Comparison of ENCODE assay signal across 8 mouse cellular contexts in the genomic region with DNA sequence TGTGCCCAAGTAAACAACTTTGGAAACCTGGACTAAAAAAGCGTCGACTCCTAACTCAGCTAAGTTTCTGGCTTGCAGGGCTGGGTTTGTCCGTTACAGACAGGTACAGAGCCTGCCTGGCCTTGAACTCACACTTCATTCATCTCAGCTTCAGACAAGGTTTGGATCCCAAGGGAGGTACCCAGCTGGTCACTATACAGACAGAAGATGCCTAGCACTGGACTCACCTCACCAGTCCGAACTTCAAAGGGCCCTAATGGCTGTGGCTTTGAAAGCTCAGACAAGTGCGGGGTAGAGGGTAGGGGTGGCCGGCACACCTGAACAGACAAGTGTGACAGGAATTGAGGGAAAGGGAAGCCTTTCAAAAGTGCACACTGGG. TPM values are rescaled to one million over a fixed set of nuclear protein-coding genes. Genes with fewer than 3 reads are reported as not detected.
DNase-seq lines count a peak whose midpoint lies in the region; ATAC-seq lines count a peak whose summit lies in the region.

No protein-coding gene starts in this region.

- peak overlapping the region; percentile 70 for H3K4me2 ChIP-seq in kidney, embryonic 14.5 days (replicated peaks; ENCODE audit: low read depth, low read length)
- peak overlapping the region; percentile 71 for H3K4me2 ChIP-seq in hindbrain, embryonic 12.5 days (replicated peaks)
- H3K4me2 ChIP-seq in midbrain, embryonic 14.5 days (ENCODE audit: low read length), result peak overlapping the region; percentile 81

- H3K4me1 ChIP-seq in kidney, embryonic 14.5 days (ENCODE audit: control insufficient read depth, insufficient read depth, low read length), result peaks cover 34% of the 10 kb centered on the region
- peaks cover 5% of the 10 kb centered on the region; the same call in 1 of the 2 replicates for H3K4me1 ChIP-seq in brown adipose tissue, adult 24 weeks (ENCODE audit: control insufficient read depth, insufficient read depth, insufficient read length, low read length)
- H3K4me1 ChIP-seq in hindbrain, embryonic 12.5 days, result peaks cover 32% of the 10 kb centered on the region
- peaks cover 11% of the 10 kb centered on the region for H3K4me1 ChIP-seq in midbrain, embryonic 14.5 days (ENCODE audit: control insufficient read depth, insufficient read depth, low read length)

- no peak for DNase-seq in kidney, adult 18-20 months
- no peak for DNase-seq in midbrain, embryonic 14.5 days
- DNase-seq in adipocyte (ENCODE audit: low spot score), result no peak
- no peak for DNase-seq in natural killer cell, adult 2 months (ENCODE audit: low spot score in 2 of 2)
- no peak for DNase-seq in urinary bladder, postnatal 4 days (ENCODE audit: low spot score in 2 of 2)

- H3K27me3 ChIP-seq in kidney, embryonic 14.5 days (ENCODE audit: control insufficient read depth, insufficient read depth, low read length), result no peaks in the 10 kb centered on the region
- no peaks in the 10 kb centered on the region for H3K27me3 ChIP-seq in hindbrain, embryonic 12.5 days
- no peaks in the 10 kb centered on the region for H3K27me3 ChIP-seq in midbrain, embryonic 14.5 days (ENCODE audit: control insufficient read depth, insufficient read depth, low read length)

- no peaks in the 10 kb centered on the region for H3K9me3 ChIP-seq in kidney, embryonic 14.5 days (ENCODE audit: control insufficient read depth, low read length)
- H3K9me3 ChIP-seq in hindbrain, embryonic 12.5 days (replicated peaks), result no peaks in the 10 kb centered on the region
- H3K9me3 ChIP-seq in midbrain, embryonic 14.5 days (ENCODE audit: control insufficient read depth, low read length), result no peaks in the 10 kb centered on the region

- ATAC-seq in kidney, embryonic 14.5 days (ENCODE audit: low FRiP score, low TSS enrichment), result 0 out of 2 replicates have a peak, but pooled peaks have one; percentile 5
- ATAC-seq in hindbrain, embryonic 12.5 days (ENCODE audit: low FRiP score), result peak; percentile 53
- no peak for ATAC-seq in midbrain, embryonic 14.5 days (ENCODE audit: low FRiP score, low TSS enrichment)

- peak overlapping the region; percentile 87 for H3K27ac ChIP-seq in kidney, embryonic 14.5 days (ENCODE audit: low read depth, low read length)
- H3K27ac ChIP-seq in brown adipose tissue, adult 24 weeks (replicated peaks; ENCODE audit: low read depth, low read length), result 0 out of 2 replicates have a peak overlapping the region, but pooled peaks have one; percentile 0
- H3K27ac ChIP-seq in hindbrain, embryonic 12.5 days, result no peak overlapping the region
- 0 out of 2 replicates have a peak overlapping the region, but pooled peaks have one; percentile 79 for H3K27ac ChIP-seq in midbrain, embryonic 14.5 days (replicated peaks; ENCODE audit: low read depth, low read length)

- 26% methylated on average over 6 of the region's 6 CpGs for WGBS in kidney, embryonic 14.5 days
- 35% methylated on average over 6 of the region's 6 CpGs for WGBS in hindbrain, embryonic 12.5 days
- WGBS in midbrain, embryonic 14.5 days, result 33% methylated on average over 6 of the region's 6 CpGs

- peak overlapping the region; percentile 93; the same call in 1 of the 2 replicates for H3K9ac ChIP-seq in kidney, embryonic 14.5 days (ENCODE audit: low read depth, low read length)
- peak overlapping the region; percentile 91 for H3K9ac ChIP-seq in hindbrain, embryonic 12.5 days
- peak overlapping the region; percentile 94; the same call in 1 of the 2 replicates for H3K9ac ChIP-seq in midbrain, embryonic 14.5 days (replicated peaks; ENCODE audit: low read length)

- H3K36me3 ChIP-seq in kidney, embryonic 14.5 days (ENCODE audit: control insufficient read depth, insufficient read depth, low read length), result peaks cover 47% of the 10 kb centered on the region
- H3K36me3 ChIP-seq in hindbrain, embryonic 12.5 days, result peaks cover 29% of the 10 kb centered on the region
- peaks cover 38% of the 10 kb centered on the region for H3K36me3 ChIP-seq in midbrain, embryonic 14.5 days (ENCODE audit: control insufficient read depth, insufficient read depth, low read length)

- H3K4me3 ChIP-seq in kidney, embryonic 14.5 days (ENCODE audit: low read length), result peak overlapping the region; percentile 87
- H3K4me3 ChIP-seq in brown adipose tissue, adult 24 weeks (ENCODE audit: insufficient read depth, low read depth, low read length), result peak overlapping the region; percentile 99
- H3K4me3 ChIP-seq in hindbrain, embryonic 12.5 days, result peak overlapping the region; percentile 67
- peak overlapping the region; percentile 71 for H3K4me3 ChIP-seq in midbrain, embryonic 14.5 days (replicated peaks; ENCODE audit: low read depth, low read length)

RNA-seq across cellular contexts. Expression of gene Thap3, which starts 0.3 kb away (rescaled TPM):
- 29.2 and 35.8 TPM in 2 replicates for polyA plus RNA-seq in kidney, embryonic 14.5 days (2014; fragmentation: Nextera tagmentation; extraction: Ambion mirVana)
- 6.4 and 8.2 TPM in 2 replicates for polyA plus RNA-seq in brown adipose tissue, adult 24 weeks (2012; ENCODE audit: insufficient read depth, insufficient read length, missing spikeins)
- 31.7 and 37.0 TPM in 2 replicates for polyA plus RNA-seq in hindbrain, embryonic 12.5 days (2016; fragmentation: Nextera tagmentation; extraction: Ambion mirVana)
- 23.1 and 31.2 TPM in 2 replicates for polyA plus RNA-seq in midbrain, embryonic 14.5 days (2014; fragmentation: Nextera tagmentation; extraction: Ambion mirVana)

RNA-seq across cellular contexts. Expression of gene Phf13, which starts 7.0 kb away (rescaled TPM):
- polyA plus RNA-seq in kidney, embryonic 14.5 days (2014; fragmentation: Nextera tagmentation; extraction: Ambion mirVana), result 18.2 and 30.1 TPM in 2 replicates
- polyA plus RNA-seq in brown adipose tissue, adult 24 weeks (2012; ENCODE audit: insufficient read depth, insufficient read length, missing spikeins), result 2.1 and 4.2 TPM in 2 replicates
- polyA plus RNA-seq in hindbrain, embryonic 12.5 days (2016; fragmentation: Nextera tagmentation; extraction: Ambion mirVana), result 29.2 and 29.7 TPM in 2 replicates
- 16.9 and 19.0 TPM in 2 replicates for polyA plus RNA-seq in midbrain, embryonic 14.5 days (2014; fragmentation: Nextera tagmentation; extraction: Ambion mirVana)

RNA-seq across cellular contexts. Expression of gene Klhl21, which starts 19.5 kb away (rescaled TPM):
- 4.4 and 7.4 TPM in 2 replicates for polyA plus RNA-seq in kidney, embryonic 14.5 days (2014; fragmentation: Nextera tagmentation; extraction: Ambion mirVana)
- polyA plus RNA-seq in brown adipose tissue, adult 24 weeks (2012; ENCODE audit: insufficient read depth, insufficient read length, missing spikeins), result 6.7 and 9.6 TPM in 2 replicates
- 8.0 and 8.2 TPM in 2 replicates for polyA plus RNA-seq in hindbrain, embryonic 12.5 days (2016; fragmentation: Nextera tagmentation; extraction: Ambion mirVana)
- polyA plus RNA-seq in midbrain, embryonic 14.5 days (2014; fragmentation: Nextera tagmentation; extraction: Ambion mirVana), result 1.5 and 1.6 TPM in 2 replicates

RNA-seq across cellular contexts. Expression of gene Zbtb48, which starts 38.4 kb away (rescaled TPM):
- polyA plus RNA-seq in kidney, embryonic 14.5 days (2014; fragmentation: Nextera tagmentation; extraction: Ambion mirVana), result 19.0 and 24.4 TPM in 2 replicates
- 1.8 and 3.2 TPM in 2 replicates for polyA plus RNA-seq in brown adipose tissue, adult 24 weeks (2012; ENCODE audit: insufficient read depth, insufficient read length, missing spikeins)
- polyA plus RNA-seq in hindbrain, embryonic 12.5 days (2016; fragmentation: Nextera tagmentation; extraction: Ambion mirVana), result 20.4 and 25.2 TPM in 2 replicates
- polyA plus RNA-seq in midbrain, embryonic 14.5 days (2014; fragmentation: Nextera tagmentation; extraction: Ambion mirVana), result 19.7 and 21.8 TPM in 2 replicates

RNA-seq across cellular contexts. Expression of gene Tas1r1, which starts 49.3 kb away (rescaled TPM):
- polyA plus RNA-seq in kidney, embryonic 14.5 days (2014; fragmentation: Nextera tagmentation; extraction: Ambion mirVana), result 0.39 and 0.77 TPM in 2 replicates
- polyA plus RNA-seq in brown adipose tissue, adult 24 weeks (2012; ENCODE audit: insufficient read depth, insufficient read length, missing spikeins), result not detected in 2 replicates
- 1.0 and 1.2 TPM in 2 replicates for polyA plus RNA-seq in hindbrain, embryonic 12.5 days (2016; fragmentation: Nextera tagmentation; extraction: Ambion mirVana)
- 1.2 and 1.3 TPM in 2 replicates for polyA plus RNA-seq in midbrain, embryonic 14.5 days (2014; fragmentation: Nextera tagmentation; extraction: Ambion mirVana)
